Mouse (Mus musculus) heart, adult 18-20 months (tissue): Measurements from ENCODE around the gene Smap1. TPM values are rescaled to one million over a fixed set of nuclear protein-coding genes. Genes with fewer than 3 reads are reported as not detected.
"Not testable (repeated sequence)": the region's sequence is repeated elsewhere in the genome, so short reads cannot be mapped to it uniquely, and the experiment has no call there.

Experiments
- DNase-seq, 2 experiments: peaks; one replicate each; pipeline ENCODE4 v3.0.0; 2021 to 2022; ENCODE audit warnings: mixed read lengths in 1 of 2
- long read RNA-seq, 2 experiments: library from polyadenylated mRNA; stranded (forward); transcript quantifications; one replicate each; pipeline ENCODE4 v2.0.0; 2021
- total RNA-seq, 2 experiments: library from RNA; stranded (reverse); gene quantifications; 2 replicates each; pipeline ENCODE4 v1.2.3; 2021

Gene Smap1
- 10 to 100 TPM; 16.5 to 20.3 TPM for total RNA-seq
- long read RNA-seq, experiment 1, partial matches to known transcripts, result 1 of 6 reads
- long read RNA-seq, experiment 1, other reads (novel, unspliced or antisense), result 3 of 6 reads
- long read RNA-seq, experiment 2, partial matches to known transcripts, result 0 of 3 reads
- long read RNA-seq, experiment 2, other reads (novel, unspliced or antisense), result 2 of 3 reads

GRCm38 (mm10) chr1:23921711-23922529, at the start of gene Smap1:
TSS of gene Smap1 (minus strand) at chr1:23922317.
- peak; percentile 84 to 88 for DNase-seq

- not testable (repeated sequence) for DNase-seq
Observed at GRCm38 (mm10) chr1:23971159-23971558, 49.0 kb upstream of the Smap1 start.

GRCm38 (mm10) chr1:23968027-23968725, 46.1 kb upstream of the Smap1 start:
- DNase-seq, result no peak

GRCm38 (mm10) chr1:23966226-23966625, 44.1 kb upstream of the Smap1 start:
- DNase-seq, result peak; percentile 5 to 18

GRCm38 (mm10) chr1:23959415-23959732, 37.3 kb upstream of the Smap1 start:
- no peak for DNase-seq

- no peak for DNase-seq
Observed at GRCm38 (mm10) chr1:23958668-23959414, 36.7 kb upstream of the Smap1 start.

- no peak for DNase-seq
Observed at GRCm38 (mm10) chr1:23958101-23958500, 36.0 kb upstream of the Smap1 start.

- DNase-seq, result no peak
Observed at GRCm38 (mm10) chr1:23955539-23955938, 33.4 kb upstream of the Smap1 start.

- DNase-seq, result no peak
Observed at GRCm38 (mm10) chr1:23953921-23954320, 31.8 kb upstream of the Smap1 start.

GRCm38 (mm10) chr1:23948778-23949699, 26.9 kb upstream of the Smap1 start:
- DNase-seq, result no peak

- no peak for DNase-seq
Observed at GRCm38 (mm10) chr1:23948290-23948689, 26.2 kb upstream of the Smap1 start.

- no peak for DNase-seq
Observed at GRCm38 (mm10) chr1:23944076-23944475, 22.0 kb upstream of the Smap1 start.

GRCm38 (mm10) chr1:23943146-23943940, 21.2 kb upstream of the Smap1 start:
- DNase-seq, result no peak

- DNase-seq, result no peak
Observed at GRCm38 (mm10) chr1:23935408-23935762, 13.3 kb upstream of the Smap1 start.

GRCm38 (mm10) chr1:23934669-23935407, 12.7 kb upstream of the Smap1 start:
- no peak for DNase-seq

GRCm38 (mm10) chr1:23929410-23929809, 7.3 kb upstream of the Smap1 start:
- no peak for DNase-seq

- DNase-seq, result peak in 1 of 2 experiments; percentile 13
Observed at GRCm38 (mm10) chr1:23928371-23928770, 6.3 kb upstream of the Smap1 start.

GRCm38 (mm10) chr1:23923779-23924708, 1.9 kb upstream of the Smap1 start:
- no peak for DNase-seq

- DNase-seq, result no peak
Observed at GRCm38 (mm10) chr1:23922530-23922884, 390 bp upstream of the Smap1 start.
